In genomic region chr4:135934708-135935500, GRCm38 (mm10) we compare ENCODE assay signal across 14 mouse cellular contexts. TPM values are rescaled to one million over a fixed set of nuclear protein-coding genes. Genes with fewer than 3 reads are reported as not detected.
DNase-seq lines count a peak whose midpoint lies in the region; ATAC-seq and TF ChIP-seq lines count a peak whose summit lies in the region.
"Had no signal": no experiment of that assay in that cellular context is flagged by ENCODE, and none has a peak within 500 bp of the region (broad histone marks: within the 10 kb centered on the region; RNA-seq: fewer than 3 reads in every experiment).

No protein-coding gene starts in this region.

- no peak overlapping the region for H3K27ac ChIP-seq in kidney, postnatal 0 days
- H3K27ac ChIP-seq in embryonic facial prominence, embryonic 15.5 days (replicated peaks) = no peak overlapping the region
- H3K27ac ChIP-seq in thymus, adult 2 months (ENCODE audit: control insufficient read depth, insufficient read depth, low read length) = no peak overlapping the region
- H3K27ac ChIP-seq: heart, embryonic 13.5 days; midbrain, embryonic 12.5 days had no signal

- no peak for TF ChIP-seq POLR2A in thymus, adult 2 months (IDR thresholded peaks at IDR 0.05; ENCODE audit: control insufficient read depth, extremely low read depth, insufficient read depth, low read length, poor library complexity)

- H3K4me2 ChIP-seq in kidney, postnatal 0 days (ENCODE audit: low read length) = no peak overlapping the region
- H3K4me2 ChIP-seq in embryonic facial prominence, embryonic 15.5 days (replicated peaks) = no peak overlapping the region
- H3K4me2 ChIP-seq: heart, embryonic 13.5 days; lung, embryonic 14.5 days; midbrain, embryonic 12.5 days had no signal

- H3K4me1 ChIP-seq in kidney, postnatal 0 days (replicated peaks; ENCODE audit: insufficient read depth, low read length) = no peaks in the 10 kb centered on the region
- H3K4me1 ChIP-seq in embryonic facial prominence, embryonic 15.5 days = no peaks in the 10 kb centered on the region
- no peaks in the 10 kb centered on the region for H3K4me1 ChIP-seq in thymus, adult 2 months (replicated peaks; ENCODE audit: control insufficient read depth, insufficient read depth, low read length)

- H3K9ac ChIP-seq in kidney, postnatal 0 days (ENCODE audit: low read depth, low read length) = no peak overlapping the region
- H3K9ac ChIP-seq in embryonic facial prominence, embryonic 15.5 days = no peak overlapping the region
- H3K9ac ChIP-seq: forebrain, postnatal 0 days; heart, embryonic 13.5 days; lung, embryonic 14.5 days; midbrain, embryonic 12.5 days had no signal

- no peaks in the 10 kb centered on the region for H3K9me3 ChIP-seq in kidney, postnatal 0 days (replicated peaks; ENCODE audit: low read length)
- H3K9me3 ChIP-seq in embryonic facial prominence, embryonic 15.5 days (replicated peaks) = no peaks in the 10 kb centered on the region
- H3K9me3 ChIP-seq: G1E; heart, embryonic 13.5 days; midbrain, embryonic 12.5 days had no signal

- no peak for DNase-seq in frontal cortex, adult 2 months (ENCODE audit: extremely low spot score in 1 of 2, low spot score in 1 of 2)
- peak; percentile 39 for DNase-seq in kidney, postnatal 0 days (ENCODE audit: low spot score)
- no peak for DNase-seq in kidney, postnatal 4 days
- no peak for DNase-seq in thymus, adult 2 months
- DNase-seq in kidney, adult 11 months = no peak
- DNase-seq: forebrain, postnatal 0 days; kidney, postnatal 10 days; lung, embryonic 14.5 days had no signal

- no peaks in the 10 kb centered on the region for H3K27me3 ChIP-seq in kidney, postnatal 0 days (ENCODE audit: insufficient read depth, low read length)
- no peaks in the 10 kb centered on the region for H3K27me3 ChIP-seq in embryonic facial prominence, embryonic 15.5 days
- no peaks in the 10 kb centered on the region for H3K27me3 ChIP-seq in thymus, adult 2 months (ENCODE audit: control insufficient read depth, insufficient read depth, low read length)
- H3K27me3 ChIP-seq: heart, embryonic 13.5 days; midbrain, embryonic 12.5 days had no signal

- TF ChIP-seq CTCF in kidney, postnatal 0 days (IDR thresholded peaks at IDR 0.05; ENCODE audit: low read depth) = no peak
- TF ChIP-seq CTCF in thymus, adult 2 months (IDR thresholded peaks at IDR 0.05; ENCODE audit: borderline replicate concordance, control insufficient read depth, extremely low read depth, insufficient read depth, low read length, poor library complexity) = no peak

- WGBS in kidney, postnatal 0 days = 57% methylated on average over 12 of the region's 12 CpGs
- 50% methylated on average over 12 of the region's 12 CpGs for WGBS in embryonic facial prominence, embryonic 15.5 days
- 83% methylated on average over 12 of the region's 12 CpGs for WGBS in thymus, adult 2 months

- 0 out of 2 replicates have a peak, but pooled peaks cover 29% of the 10 kb centered on the region for H3K36me3 ChIP-seq in kidney, postnatal 0 days (ENCODE audit: insufficient read depth, low read length)
- peaks cover 63% of the 10 kb centered on the region for H3K36me3 ChIP-seq in embryonic facial prominence, embryonic 15.5 days
- H3K36me3 ChIP-seq in thymus, adult 2 months (ENCODE audit: control insufficient read depth, insufficient read depth, low read length) = peaks cover 4% of the 10 kb centered on the region; the same call in 1 of the 2 replicates

- no peak overlapping the region for H3K4me3 ChIP-seq in kidney, postnatal 0 days (replicated peaks; ENCODE audit: low read depth, low read length)
- H3K4me3 ChIP-seq in embryonic facial prominence, embryonic 15.5 days (replicated peaks) = no peak overlapping the region
- H3K4me3 ChIP-seq in thymus, adult 2 months (ENCODE audit: control insufficient read depth, insufficient read depth, low read length) = no peak overlapping the region
- H3K4me3 ChIP-seq: heart, embryonic 13.5 days; midbrain, embryonic 12.5 days had no signal

- peak; percentile 31; the same call in 1 of the 2 replicates for ATAC-seq in frontal cortex, adult (ENCODE audit: low TSS enrichment)
- ATAC-seq in kidney, postnatal 0 days (replicated peaks; ENCODE audit: low FRiP score, low read depth) = no peak
- peak; percentile 29; the same call in 1 of the 2 replicates for ATAC-seq in embryonic facial prominence, embryonic 15.5 days (ENCODE audit: insufficient number of reproducible peaks, low FRiP score, low TSS enrichment, low read depth)
- ATAC-seq in megakaryocyte-erythroid progenitor cell, adult 5-6 weeks (replicated peaks; ENCODE audit: low FRiP score, low TSS enrichment, poor library complexity, severe bottlenecking) = peak; percentile 72
- ATAC-seq: forebrain, postnatal 0 days had no signal

RNA-seq across cellular contexts. Expression of gene Hmgcl, which starts 11.3 kb away (rescaled TPM):
- 56.1 and 56.2 TPM in 2 replicates for polyA plus RNA-seq in frontal cortex, adult 2 months (2012; rRNA removed)
- 107 and 110 TPM in 2 replicates for polyA plus RNA-seq in kidney, postnatal 0 days (2015; fragmentation: Nextera tagmentation; extraction: Ambion mirVana)
- polyA plus RNA-seq in embryonic facial prominence, embryonic 15.5 days (2015; fragmentation: Nextera tagmentation; extraction: Ambion mirVana) = 78.2 and 79.8 TPM in 2 replicates
- total RNA-seq in megakaryocyte-erythroid progenitor cell, adult 5-6 weeks (2014; fragmentation: Nextera tagmentation) = 69.7 and 72.9 TPM in 2 replicates
- 42.6 and 65.4 TPM in 2 replicates for total RNA-seq in megakaryocyte-erythroid progenitor cell, adult 5-6 weeks (2017)
- 46.4 and 53.1 TPM in 2 replicates for polyA plus RNA-seq in thymus, adult 2 months (2012; rRNA removed)

RNA-seq across cellular contexts. Expression of gene Fuca1, which starts 14.4 kb away (rescaled TPM):
- polyA plus RNA-seq in frontal cortex, adult 2 months (2012; rRNA removed) = 40.4 and 42.3 TPM in 2 replicates
- 98.7 and 99.4 TPM in 2 replicates for polyA plus RNA-seq in kidney, postnatal 0 days (2015; fragmentation: Nextera tagmentation; extraction: Ambion mirVana)
- 78.2 and 82.1 TPM in 2 replicates for polyA plus RNA-seq in embryonic facial prominence, embryonic 15.5 days (2015; fragmentation: Nextera tagmentation; extraction: Ambion mirVana)
- 45.6 and 64.2 TPM in 2 replicates for total RNA-seq in megakaryocyte-erythroid progenitor cell, adult 5-6 weeks (2014; fragmentation: Nextera tagmentation)
- total RNA-seq in megakaryocyte-erythroid progenitor cell, adult 5-6 weeks (2017) = 136 and 139 TPM in 2 replicates
- 37.5 and 43.5 TPM in 2 replicates for polyA plus RNA-seq in thymus, adult 2 months (2012; rRNA removed)

RNA-seq across cellular contexts. Expression of gene Gale, which starts 28.6 kb away (rescaled TPM):
- 31.9 and 37.6 TPM in 2 replicates for polyA plus RNA-seq in frontal cortex, adult 2 months (2012; rRNA removed)
- 25.1 and 30.0 TPM in 2 replicates for polyA plus RNA-seq in kidney, postnatal 0 days (2015; fragmentation: Nextera tagmentation; extraction: Ambion mirVana)
- 44.7 and 48.0 TPM in 2 replicates for polyA plus RNA-seq in embryonic facial prominence, embryonic 15.5 days (2015; fragmentation: Nextera tagmentation; extraction: Ambion mirVana)
- 13.8 and 22.1 TPM in 2 replicates for total RNA-seq in megakaryocyte-erythroid progenitor cell, adult 5-6 weeks (2014; fragmentation: Nextera tagmentation)
- total RNA-seq in megakaryocyte-erythroid progenitor cell, adult 5-6 weeks (2017) = 6.5 and 8.1 TPM in 2 replicates
- polyA plus RNA-seq in thymus, adult 2 months (2012; rRNA removed) = 37.0 and 38.4 TPM in 2 replicates

RNA-seq across cellular contexts. Expression of gene Lypla2, which starts 37.5 kb away (rescaled TPM):
- 108 and 117 TPM in 2 replicates for polyA plus RNA-seq in frontal cortex, adult 2 months (2012; rRNA removed)
- polyA plus RNA-seq in kidney, postnatal 0 days (2015; fragmentation: Nextera tagmentation; extraction: Ambion mirVana) = 117 and 123 TPM in 2 replicates
- polyA plus RNA-seq in embryonic facial prominence, embryonic 15.5 days (2015; fragmentation: Nextera tagmentation; extraction: Ambion mirVana) = 119 and 126 TPM in 2 replicates
- 45.2 and 63.2 TPM in 2 replicates for total RNA-seq in megakaryocyte-erythroid progenitor cell, adult 5-6 weeks (2014; fragmentation: Nextera tagmentation)
- 13.7 and 17.5 TPM in 2 replicates for total RNA-seq in megakaryocyte-erythroid progenitor cell, adult 5-6 weeks (2017)
- 214 and 224 TPM in 2 replicates for polyA plus RNA-seq in thymus, adult 2 months (2012; rRNA removed)

RNA-seq across cellular contexts. Expression of gene Cnr2, which starts 39.7 kb away (rescaled TPM):
- polyA plus RNA-seq in frontal cortex, adult 2 months (2012; rRNA removed) = 0.11 and 0.14 TPM in 2 replicates
- 0.68 and 0.70 TPM in 2 replicates for polyA plus RNA-seq in kidney, postnatal 0 days (2015; fragmentation: Nextera tagmentation; extraction: Ambion mirVana)
- 0.85 and 1.0 TPM in 2 replicates for polyA plus RNA-seq in embryonic facial prominence, embryonic 15.5 days (2015; fragmentation: Nextera tagmentation; extraction: Ambion mirVana)
- 19.4 and 24.3 TPM in 2 replicates for total RNA-seq in megakaryocyte-erythroid progenitor cell, adult 5-6 weeks (2014; fragmentation: Nextera tagmentation)
- total RNA-seq in megakaryocyte-erythroid progenitor cell, adult 5-6 weeks (2017) = 19.4 and 20.1 TPM in 2 replicates
- 9.3 and 9.5 TPM in 2 replicates for polyA plus RNA-seq in thymus, adult 2 months (2012; rRNA removed)
